Mouse (Mus musculus) cerebellum, postnatal 10 days (tissue): ENCODE measurements around the gene Atp2c2.

Experiments used
- DNase-seq, 2 experiments: peaks; one replicate each; pipeline ENCODE4 v3.0.0; 2021; ENCODE audit warnings: mixed read lengths in 2 of 2

The Atp2c2 gene

DNA sequence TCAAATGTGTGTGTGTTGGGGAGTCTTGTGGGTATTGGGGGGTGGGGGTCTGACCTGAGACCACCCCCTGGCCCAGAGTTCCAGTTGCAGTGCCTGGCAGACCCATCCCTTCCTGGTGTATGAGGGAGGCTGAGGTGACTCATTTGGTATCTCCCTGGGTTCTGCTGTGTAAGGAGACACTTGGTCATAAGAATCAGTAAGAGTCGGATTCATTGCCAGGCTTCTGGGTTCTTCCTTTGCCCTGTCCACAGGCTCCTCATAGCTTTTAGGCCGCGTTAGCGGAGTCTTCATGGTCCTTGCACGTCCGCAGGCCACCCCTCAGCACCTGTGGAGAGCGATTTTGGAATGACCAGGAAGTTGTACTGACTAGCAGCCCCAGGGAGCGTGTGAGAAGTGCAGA is 8.7 kb downstream of the Atp2c2 start:
- DNase-seq: no peak

GRCm38 (mm10) chr8:119708878-119709702 is 9.3 kb downstream of the Atp2c2 start:
- DNase-seq: peak; percentile 38 to 43

DNA sequence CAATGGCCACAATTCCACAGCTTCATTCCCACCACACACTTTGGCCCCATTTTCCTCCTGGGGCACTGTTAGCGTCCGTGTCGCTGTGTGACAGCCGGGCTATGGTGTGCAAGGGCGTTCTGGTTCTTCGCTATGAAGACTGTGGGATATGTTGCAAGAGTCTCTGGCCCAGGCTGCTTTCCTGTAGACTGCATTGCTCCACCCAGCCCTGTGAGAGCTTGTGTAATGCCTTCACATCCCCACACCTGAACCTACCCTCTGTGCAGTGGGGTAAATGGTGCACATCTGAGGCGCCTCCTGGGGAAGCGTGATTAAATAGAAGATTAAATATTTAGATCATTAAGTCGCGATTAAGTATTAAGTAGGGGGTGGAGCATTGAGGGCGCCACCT is 9.9 kb downstream of the Atp2c2 start:
- DNase-seq: no peak

GRCm38 (mm10) chr8:119712226-119712625 is 12.4 kb downstream of the Atp2c2 start:
- DNase-seq: no peak

- no peak for DNase-seq
Observed at GRCm38 (mm10) chr8:119713421-119713820, 13.6 kb downstream of the Atp2c2 start.

GRCm38 (mm10) chr8:119715221-119715620 is 15.4 kb downstream of the Atp2c2 start:
- no peak for DNase-seq

- DNase-seq: no peak
Observed at GRCm38 (mm10) chr8:119716730-119717299, 17.0 kb downstream of the Atp2c2 start.

DNA sequence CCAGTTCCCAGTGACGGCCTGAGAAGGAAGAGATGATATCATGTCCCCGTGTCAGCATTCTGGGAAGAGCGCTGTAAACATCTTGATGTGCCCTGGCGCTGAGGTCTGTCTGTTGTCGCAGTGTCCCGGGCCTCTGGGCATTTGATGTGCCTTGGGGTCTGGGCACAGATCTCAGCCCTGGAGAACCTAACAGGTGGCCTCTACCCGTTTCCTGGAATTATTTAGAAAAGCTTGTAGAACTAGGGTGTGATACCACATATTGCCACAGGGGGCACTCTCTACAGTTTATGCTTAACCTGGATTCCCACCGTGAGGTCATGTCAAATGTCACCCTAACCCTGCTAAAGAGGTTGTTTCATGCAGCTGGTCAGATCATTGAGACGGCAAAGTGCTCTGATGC is 18.0 kb downstream of the Atp2c2 start:
- peak; percentile 51 to 73 for DNase-seq

DNA sequence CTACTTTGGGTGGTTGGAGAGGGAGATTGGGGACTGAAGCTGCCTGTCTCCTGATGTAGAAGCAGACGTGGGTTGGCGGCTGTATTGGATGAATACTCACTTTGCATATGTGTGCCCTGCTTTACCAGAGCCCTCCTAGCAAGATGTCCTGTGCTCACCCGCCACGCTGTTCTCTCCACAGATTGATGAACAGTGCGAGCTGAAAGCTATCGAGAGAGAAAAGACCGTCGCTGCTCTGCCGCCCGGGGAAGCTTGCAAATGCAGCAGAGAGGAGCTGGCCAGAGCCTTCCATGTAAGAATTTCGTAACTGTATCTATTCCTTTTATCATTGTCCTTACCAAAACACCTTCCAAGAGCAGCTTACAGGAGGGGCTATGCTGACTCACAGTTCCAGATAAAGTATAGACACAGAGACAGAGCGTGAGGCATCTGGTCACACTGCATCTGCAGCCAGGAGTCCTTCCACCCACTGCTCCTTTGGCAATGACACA is 19.2 kb downstream of the Atp2c2 start:
- peak; percentile 24 to 42 for DNase-seq

GRCm38 (mm10) chr8:119722348-119722747 is 22.5 kb downstream of the Atp2c2 start:
- no peak for DNase-seq

GRCm38 (mm10) chr8:119723676-119724075 is 23.9 kb downstream of the Atp2c2 start:
- DNase-seq: no peak

- DNase-seq: no peak
Observed at GRCm38 (mm10) chr8:119724596-119724995, 24.8 kb downstream of the Atp2c2 start.

DNA sequence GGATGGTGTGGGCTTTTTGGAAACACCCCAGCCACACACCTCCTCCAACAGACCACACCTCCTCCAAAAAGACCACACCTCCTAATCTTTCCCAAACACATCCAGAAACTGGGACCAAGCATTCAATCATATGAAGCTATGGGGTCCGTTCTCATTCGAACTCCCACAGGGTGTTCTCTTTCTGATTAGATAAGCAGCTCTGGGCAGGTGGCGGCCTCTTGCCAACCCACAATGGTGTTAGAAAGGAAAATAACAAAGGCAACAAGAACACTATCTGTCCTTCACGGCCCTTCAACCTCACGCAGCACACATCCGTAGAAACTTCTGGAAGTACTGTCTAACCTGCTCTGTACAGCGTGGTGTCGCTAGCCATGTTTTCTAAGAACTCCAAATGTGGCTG is 27.3 kb downstream of the Atp2c2 start:
- no peak for DNase-seq

GRCm38 (mm10) chr8:119728351-119728895 is 28.6 kb downstream of the Atp2c2 start:
- no peak for DNase-seq

GRCm38 (mm10) chr8:119732072-119732471 is 32.3 kb downstream of the Atp2c2 start:
- DNase-seq: no peak

GRCm38 (mm10) chr8:119736348-119736917 is 36.6 kb downstream of the Atp2c2 start:
- DNase-seq: no peak

DNA sequence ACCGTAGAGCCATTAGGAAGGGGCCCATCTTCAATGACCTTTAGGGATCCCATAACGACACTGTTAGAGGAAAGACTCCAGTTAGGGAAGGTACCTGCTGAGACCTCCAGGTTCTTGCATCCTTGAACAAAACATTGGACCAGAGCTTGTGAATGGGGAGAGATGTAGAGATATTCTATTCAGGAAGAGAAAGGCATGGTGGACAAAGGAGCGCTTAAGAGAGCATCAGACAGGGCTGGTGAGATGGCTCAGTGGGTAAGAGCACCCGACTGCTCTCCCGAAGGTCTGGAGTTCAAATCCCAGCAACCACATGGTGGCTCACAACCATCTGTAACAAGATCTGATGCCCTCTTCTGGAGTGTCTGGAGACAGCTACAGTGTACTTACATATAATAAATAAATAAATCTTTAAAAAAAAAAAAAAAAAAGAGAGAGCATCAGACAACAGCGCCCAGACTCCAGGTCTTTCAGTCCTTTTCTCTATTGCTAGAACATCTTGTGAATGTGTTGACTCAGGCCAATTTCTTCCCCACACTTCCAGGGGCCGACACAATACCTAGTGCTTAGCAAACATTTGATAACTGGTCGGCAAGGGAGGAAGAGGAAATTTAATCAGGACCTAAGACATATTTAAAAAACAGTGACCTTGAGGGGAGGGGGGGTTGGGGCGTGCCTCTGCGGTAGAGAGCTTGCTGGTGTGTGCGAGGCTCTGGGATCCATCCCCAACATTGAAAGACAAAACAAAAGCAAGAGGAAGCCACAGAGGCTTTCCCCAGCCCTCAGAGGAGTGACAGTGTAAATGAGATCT is 37.5 kb downstream of the Atp2c2 start:
- DNase-seq: no peak

DNA sequence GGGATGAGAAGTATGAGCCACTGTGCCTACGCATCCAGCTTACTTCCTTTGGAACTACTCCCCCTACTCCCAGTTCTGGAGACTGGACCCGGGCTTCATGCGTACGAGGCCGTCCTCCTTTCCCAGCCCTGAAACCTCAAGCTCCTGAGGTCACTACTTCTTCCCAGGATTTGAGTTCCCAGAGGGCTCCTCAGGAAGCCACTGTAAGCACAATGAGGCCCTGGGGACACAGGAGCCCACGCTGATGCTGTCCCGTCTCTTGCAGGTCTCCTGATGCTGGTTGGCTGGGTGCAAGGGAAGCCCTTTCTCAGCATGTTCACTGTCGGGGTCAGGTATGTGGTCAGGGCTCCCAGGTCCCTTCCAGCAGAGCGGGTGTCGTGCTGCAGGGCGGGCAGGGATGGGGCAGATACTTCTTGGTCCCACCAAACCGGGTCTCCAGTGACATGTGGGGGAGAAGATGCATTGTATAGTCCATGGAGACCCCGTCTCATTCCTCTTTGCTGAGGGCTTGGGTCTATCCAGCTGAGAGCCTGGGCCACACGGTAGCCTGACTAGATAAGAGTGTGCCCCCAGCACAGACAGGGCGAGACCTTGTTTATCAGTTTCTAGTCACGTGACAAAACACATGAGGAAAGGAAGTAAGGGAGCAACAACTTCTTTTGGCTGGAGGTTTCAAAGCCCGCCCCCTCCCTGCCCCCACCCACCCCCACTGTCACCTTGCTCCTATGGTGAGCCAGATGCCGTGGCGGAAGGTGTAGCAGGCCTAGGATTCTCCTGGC is 38.5 kb downstream of the Atp2c2 start:
- no peak for DNase-seq

DNA sequence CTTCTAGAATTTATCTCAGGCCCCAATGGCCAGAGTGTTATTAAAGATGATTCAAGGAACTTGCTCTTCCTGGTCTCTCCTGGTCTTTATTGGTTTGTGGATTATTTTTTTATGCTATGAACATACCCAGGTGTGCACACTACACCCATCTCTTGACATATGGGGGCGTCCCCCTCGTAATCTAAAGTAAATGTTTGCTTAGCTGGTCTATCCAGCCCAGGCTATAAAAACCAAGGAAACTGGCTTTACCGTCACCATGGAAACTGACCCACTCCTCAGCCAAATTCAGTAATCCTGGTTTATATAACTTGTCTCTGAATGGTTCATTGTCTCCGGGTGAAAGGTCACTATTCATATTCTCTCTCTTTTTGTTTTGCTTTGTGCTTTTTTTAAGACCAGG is 40.8 kb downstream of the Atp2c2 start:
- DNase-seq: no peak

DNA sequence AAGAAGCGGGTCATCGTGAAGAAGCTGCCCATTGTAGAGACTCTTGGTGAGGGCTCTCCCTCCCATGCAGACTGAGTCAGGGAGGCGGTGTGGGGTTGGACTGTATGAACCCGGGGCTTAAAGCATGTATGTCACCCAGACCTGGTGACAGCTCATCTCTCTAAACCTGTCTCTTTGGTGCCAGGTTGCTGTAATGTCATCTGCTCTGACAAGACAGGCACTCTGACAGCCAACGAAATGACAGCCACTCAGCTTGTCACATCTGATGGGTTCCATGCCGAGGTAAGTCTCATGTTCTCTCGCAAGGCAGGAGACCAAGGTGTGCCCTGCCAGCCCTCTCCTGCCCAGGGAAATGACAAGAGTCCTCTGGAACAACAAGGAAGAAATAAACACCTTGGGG is 42.6 kb downstream of the Atp2c2 start:
- no peak for DNase-seq

DNA sequence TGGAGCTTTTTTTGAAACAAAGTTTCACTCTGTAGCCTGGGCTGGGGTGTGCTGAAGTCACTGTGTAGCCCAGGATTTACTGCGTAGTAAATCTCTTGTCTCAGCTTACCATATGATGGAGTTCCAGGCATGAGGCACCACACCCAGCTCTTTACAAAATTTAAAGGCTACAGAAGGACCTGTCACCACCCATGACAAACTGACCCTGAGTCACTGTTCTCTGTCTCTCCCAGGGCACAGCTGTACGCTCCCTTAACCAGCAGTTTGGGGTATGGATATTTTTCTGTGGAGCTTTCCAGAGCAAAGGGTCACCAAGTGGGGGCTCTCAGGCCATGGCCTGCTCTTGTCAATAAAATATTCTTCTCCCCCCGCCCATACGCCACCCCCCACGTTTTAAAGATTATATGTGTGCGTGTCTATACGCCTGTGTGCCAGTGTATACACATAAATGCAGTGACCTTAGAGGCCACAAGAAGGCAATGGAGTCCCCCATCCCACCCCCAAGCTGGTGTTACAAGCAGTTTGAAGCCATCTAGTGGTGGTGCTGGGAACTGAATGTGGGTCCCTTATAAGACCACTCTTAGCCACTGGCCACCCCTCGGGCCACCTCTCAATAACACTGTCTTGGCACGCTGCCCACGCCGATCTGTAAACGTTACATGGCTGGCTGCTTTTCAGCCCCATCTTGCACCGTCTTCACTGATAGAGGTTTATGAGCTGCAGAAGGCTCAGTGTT is 43.6 kb downstream of the Atp2c2 start:
- DNase-seq: peak; percentile 78 to 82
